Mouse (Mus musculus) B cell, adult 2 months (primary cell): ENCODE measurements around the gene Pla2g10.
"Not testable (repeated sequence)": the region's sequence is repeated elsewhere in the genome, so short reads cannot be mapped to it uniquely, and the experiment has no call there.

ENCODE experiments used
- DNase-seq, 2 experiments: peaks; one replicate each; pipeline ENCODE4 v3.0.0; 2022

Pla2g10 gene

DNA sequence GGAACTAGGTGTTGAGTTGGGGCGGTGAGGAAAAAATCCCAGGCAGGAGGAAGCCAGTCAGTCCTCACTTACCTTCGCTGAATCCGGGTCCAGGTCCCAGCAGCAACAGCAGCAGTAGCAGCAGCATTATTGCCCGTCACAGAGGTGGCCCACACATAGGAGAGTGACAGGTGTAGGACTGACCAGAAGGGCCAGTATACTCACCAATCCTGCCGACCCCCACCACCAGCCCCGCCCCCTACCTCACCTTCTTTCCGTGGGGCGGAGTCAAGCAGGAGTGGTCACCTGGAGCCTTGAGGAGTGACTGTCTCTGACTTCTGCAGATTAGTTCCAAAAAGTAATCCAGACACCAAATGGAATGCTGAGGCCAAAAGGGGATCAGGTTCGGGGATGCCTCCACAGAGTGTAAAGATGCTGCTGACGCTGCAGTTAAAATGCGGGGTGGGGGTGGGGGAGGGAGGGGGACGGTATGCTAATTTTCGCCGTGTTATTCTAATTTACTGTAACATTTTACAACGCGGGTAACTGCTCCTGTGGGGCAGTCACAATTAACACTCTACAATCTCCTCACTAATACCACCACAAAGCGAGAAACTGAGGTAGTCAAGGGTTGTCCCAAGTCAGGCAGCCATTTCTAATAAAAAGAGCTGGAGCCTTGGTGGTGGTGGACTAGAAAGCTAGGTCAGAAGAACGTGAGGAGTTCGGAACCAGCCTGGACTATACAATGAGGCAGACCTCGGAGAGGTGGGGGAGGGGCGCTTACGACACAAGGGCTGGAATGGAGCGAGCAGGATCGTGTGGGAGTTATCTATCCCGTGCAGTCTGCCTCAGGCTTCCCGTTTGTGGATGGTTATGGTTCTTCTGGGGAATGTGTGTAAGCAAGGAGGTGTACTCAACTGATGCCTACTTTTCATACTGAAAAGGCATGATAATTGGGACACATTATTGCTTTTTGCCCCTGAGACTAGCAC, at the start of gene Pla2g10:
Gene Pla2g10 (minus strand): TSS at position 699 of the 971 bp plus-strand sequence.
- no peak for DNase-seq

DNA sequence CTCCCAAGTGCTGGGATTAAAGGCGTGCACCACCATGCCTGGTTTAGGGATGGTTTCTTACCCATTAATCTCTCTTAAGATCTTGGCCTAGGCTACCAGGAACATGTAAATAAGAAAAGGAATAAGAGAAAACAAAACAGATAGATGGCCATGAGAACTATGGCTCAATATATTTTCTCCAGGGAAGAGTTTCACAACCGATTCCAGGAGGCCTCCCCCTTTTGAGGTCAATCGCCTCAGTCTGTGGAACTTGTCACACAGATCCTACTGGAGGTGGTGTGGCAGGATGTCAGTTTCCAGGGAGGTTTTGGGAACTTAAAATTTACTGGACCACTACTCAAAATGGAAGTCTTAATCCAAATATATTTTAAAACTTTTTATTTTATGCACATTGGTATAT, 43.9 kb upstream of the Pla2g10 start:
- DNase-seq = not testable (repeated sequence)

DNA sequence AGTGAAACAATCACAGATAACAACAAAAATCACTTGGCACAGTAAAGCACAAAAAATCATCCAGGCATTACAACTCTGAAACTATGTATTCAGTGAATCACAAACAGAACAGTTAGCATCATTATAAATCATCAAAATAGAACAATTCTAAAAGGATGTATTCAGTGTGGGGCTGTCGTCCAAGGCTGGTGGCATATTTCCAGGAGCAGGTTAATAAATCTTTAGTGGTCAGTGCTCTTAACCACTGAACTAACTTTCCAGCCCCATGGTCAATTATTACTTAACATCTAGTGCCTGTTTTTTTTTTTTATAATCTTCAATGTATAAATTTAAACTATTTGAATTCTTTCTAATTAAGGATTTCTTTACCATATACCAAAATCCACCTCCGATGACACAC, 43.2 kb upstream of the Pla2g10 start:
- not testable (repeated sequence) for DNase-seq

DNA sequence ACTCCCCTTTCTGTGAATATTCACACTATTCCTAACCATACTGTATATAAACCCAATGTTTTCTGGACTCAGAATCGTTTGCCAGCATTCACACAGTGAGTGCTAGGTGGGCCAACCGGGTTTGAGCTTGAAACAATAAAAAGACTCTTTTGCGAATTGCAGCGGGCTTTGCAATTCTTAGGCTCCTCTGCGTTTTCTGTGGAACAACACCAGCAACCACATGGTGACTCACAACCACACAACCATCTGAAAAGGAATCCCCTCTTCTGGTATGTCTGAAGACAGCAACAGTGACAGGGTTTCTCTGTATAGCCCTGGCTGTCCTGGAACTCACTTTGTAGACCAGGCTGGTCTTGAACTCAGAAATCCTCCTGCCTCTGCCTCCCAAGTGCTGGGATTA, 41.3 kb upstream of the Pla2g10 start:
- DNase-seq = not testable (repeated sequence)

DNA sequence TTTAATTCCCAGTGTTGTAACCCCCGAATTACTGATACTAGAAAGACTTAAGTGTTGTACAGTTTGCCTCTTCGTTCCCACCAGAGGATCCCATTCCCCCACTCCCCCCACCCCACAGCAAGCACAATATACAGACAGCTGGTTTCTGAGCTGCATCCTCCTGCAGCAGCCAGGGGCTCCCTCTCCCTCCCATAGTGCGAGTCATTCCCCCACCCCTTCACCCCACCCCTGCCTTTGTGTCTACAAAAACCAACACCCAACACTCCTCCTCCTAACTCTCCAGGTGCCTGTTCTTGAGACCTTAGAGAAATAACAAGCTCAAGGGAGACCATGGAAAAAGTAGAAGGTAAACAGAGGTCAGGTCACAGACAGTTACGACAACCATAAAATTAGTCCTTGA, 40.8 kb upstream of the Pla2g10 start:
- DNase-seq = not testable (repeated sequence)

DNA sequence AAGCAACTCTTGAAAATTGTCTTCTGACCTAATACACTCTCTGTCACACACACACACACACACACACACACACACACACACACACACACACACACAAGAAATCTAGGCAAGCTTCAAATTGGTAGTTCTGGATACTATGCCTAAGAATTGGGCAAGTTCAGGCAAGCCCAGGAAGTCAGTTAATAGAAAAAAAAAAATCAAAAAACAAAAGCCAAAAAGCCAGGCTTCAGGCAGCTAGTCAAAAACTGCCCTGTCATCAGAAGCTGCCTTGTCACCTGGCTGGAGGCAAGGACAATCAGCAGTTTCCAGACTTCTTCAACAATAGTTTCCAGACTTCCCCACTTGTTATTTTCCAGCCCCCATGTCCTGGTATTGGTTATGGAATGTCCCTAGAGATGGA, 35.6 kb upstream of the Pla2g10 start:
- DNase-seq = no peak

DNA sequence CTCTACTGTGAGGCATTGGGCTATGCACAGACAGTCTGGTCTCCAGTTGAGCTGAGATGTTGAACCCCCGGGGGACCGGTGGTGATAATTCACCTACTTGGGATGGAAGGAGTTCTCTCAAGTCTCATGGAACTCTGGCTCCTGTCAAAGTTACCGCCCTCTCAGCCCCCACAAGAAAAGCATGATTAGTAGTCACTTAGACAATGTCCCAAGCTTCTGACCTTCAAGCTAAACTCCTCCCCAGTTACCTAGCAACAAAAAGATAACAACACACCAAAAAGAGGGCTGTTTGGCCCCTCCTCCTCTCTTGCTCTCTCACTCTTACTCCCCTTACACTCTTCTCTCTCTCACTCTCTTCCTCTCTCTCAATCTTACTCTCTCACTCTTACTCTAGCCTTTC, 33.7 kb upstream of the Pla2g10 start:
- no peak for DNase-seq

DNA sequence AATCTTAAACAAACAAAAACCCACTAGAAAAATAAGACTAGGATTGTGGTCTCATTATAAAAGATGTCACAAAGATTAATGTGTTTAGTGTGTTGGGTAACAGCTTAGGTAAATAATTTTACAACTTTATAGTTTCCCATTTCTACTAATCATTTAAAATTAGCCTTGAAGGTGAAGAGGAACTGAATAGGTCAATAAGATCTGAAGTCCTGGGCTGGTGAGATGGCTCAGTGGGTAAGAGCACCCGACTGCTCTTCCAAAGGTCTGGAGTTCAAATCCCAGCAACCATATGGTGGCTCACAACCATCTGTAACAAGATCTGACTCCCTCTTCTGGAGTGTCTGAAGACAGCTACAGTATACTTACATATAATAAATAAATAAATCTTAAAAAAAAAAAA, 32.0 kb upstream of the Pla2g10 start:
- DNase-seq = not testable (repeated sequence)

DNA sequence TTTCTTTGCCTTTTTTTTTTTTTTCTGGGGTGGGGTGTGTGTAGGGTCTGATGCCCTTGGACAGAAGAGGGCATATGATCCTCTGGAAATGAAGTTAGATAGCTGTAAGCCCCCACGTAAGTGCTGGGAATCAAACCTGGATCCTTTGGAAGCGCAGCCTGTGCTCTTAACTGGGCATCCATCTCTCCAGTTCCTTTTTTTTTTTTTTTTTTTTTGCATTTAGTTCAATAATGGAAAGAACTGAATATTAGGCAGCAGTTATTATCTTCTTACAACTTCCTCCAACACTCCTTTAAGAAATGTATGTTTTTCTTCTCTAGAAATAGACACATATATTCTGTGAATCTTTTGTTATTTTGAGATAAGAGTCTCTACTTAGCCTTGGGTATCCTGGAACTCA, 27.0 kb upstream of the Pla2g10 start:
- no peak for DNase-seq

DNA sequence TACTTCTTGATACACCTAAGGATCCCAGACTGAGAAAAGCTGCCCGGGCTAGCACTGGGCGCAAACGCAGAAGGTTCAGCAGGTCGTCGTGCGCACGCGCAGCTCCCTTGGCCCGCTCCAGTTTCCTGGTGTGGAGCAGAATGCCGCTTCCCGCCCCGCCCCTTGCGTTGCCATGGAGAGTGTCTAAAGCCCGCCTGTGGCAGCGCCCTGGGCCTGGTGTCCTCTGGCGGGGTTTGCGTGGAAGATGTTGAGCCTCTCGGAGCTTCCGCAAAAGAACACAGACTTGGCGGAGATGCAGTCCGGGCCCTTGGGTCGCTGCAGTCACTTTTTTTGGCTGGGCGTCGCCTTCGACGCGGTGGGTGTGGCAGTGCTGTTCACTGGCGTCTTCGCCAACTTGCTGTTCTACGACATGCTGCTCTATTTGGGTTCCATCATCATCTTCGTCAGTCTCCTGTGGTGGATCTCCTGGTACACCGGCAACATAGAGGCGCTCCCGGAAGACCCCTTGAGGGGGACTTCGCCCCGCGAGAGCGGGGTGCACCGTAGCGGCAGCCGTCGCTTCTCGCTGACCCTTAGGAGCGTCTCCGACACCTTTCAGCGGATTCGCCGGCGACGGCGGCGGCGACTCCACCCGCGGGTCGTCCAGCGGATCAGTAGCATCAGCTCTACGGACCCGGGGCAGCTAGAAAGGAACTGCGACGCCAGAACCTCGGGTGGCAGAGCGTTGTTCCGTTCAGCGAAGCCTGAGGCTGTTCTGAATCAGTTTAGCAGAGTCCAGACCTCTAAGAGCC, 23.8 kb upstream of the Pla2g10 start:
- DNase-seq = peak; percentile 92 to 94

DNA sequence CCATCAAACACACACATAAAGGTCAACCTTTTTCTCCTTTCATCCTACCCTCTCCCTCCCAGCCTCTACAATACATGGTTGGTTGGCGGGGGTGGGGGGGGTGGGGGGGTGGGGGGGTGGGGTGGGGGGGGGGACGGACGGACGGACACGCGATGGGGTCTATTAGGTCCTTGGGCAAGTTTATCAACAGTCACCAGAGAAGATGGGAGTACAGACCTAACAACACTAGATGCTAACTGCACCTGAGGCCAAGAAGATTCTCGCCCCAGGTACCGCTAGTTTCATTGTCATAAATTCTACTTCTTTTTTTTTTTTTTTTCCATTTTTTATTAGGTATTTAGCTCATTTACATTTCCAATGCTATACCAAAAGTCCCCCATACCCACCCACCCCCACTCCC, 23.2 kb upstream of the Pla2g10 start:
- DNase-seq = no peak

DNA sequence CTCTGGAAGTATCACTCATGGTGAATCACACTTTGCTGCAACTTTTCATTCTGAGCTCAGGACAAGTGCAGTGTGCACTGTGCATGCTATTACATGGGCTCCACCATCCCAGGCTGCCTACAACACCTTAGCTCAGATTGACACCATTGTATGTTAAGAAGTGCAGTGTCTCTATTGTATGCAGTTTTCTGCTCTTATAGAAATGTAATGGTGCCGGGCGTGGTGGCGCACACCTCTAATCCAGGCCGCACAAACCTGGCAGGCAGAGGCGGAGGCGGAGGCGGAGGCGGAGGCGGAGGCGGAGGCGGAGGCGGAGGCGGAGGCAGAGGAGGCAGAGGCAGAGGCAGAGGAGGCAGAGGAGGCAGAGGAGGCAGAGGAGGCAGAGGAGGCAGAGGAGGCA, 19.8 kb upstream of the Pla2g10 start:
- no peak for DNase-seq

DNA sequence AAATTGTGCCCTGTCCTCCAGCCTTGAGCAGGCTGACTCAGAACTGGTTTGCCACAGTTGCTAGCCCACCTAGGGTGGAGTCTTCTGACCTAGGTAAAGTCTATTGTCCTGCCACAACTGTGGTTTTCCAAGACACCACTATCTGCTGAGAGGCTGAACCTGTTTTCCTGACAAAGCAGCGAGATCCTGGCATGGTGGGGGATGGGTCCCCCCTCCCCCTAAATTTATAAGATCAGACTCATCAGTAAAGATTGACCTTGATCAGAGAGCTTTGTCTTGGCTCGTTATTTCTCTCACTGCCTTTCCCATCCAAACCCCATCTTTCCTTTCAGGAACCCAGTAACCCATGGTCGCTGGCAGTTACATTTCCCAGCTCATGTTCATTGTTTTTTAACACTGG, 19.2 kb upstream of the Pla2g10 start:
- no peak for DNase-seq

DNA sequence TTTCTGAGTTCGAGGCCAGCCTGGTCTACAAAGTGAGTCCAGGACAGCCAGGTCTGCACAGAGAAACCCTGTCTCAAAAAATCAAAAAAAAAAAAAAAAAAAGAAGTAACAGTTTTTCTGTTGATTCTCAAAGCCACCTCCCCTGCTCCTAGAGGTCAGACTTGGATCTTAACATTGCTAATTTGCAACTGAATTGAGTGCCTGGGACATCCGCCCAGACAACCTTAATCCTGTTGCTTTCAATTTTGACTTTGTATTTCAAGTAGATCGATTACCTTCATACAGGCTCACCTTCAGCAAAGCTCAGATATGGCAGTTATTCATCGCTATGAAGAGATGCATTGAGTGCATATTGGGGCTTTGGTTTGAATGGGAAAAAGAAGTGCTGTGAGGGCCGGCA, 18.5 kb upstream of the Pla2g10 start:
- DNase-seq = no peak

DNA sequence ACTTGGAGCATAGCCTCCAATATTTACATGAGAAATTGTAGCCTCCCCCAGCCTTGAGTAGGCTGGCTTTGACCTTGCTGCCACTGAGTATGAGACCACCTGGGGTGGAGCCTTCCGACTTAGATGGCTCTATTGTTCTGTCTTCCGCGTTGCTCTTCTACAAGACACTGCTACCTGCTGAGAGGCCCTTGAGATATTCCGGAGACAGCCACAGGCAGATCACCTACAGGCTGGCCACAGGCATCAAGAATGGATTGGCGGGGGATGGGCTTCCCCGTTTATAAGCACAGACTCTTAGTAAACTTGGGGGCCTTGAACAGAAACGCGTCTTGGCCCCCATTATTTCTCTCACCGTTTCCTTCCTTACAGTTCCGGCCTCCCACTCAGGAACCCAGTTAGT, 18.0 kb upstream of the Pla2g10 start:
- DNase-seq = not testable (repeated sequence)

DNA sequence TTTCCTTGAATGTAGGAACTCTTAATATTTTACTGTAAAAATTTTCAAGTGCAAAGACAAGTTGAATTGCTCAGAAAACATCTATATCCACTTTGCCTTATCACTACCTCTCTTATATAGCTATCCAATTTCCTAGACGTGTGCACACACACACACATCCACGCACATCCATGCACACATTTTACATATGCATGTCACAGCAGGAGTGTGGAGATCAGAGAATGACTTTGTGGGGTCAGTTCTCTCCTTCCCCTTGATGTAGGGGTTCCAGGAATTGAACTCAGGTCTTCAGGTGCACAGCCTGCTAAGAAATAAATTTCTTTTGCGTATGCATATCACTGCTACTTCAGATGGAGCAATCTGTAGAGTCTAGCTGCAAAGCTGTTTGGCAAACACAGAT, 17.3 kb upstream of the Pla2g10 start:
- DNase-seq = no peak

DNA sequence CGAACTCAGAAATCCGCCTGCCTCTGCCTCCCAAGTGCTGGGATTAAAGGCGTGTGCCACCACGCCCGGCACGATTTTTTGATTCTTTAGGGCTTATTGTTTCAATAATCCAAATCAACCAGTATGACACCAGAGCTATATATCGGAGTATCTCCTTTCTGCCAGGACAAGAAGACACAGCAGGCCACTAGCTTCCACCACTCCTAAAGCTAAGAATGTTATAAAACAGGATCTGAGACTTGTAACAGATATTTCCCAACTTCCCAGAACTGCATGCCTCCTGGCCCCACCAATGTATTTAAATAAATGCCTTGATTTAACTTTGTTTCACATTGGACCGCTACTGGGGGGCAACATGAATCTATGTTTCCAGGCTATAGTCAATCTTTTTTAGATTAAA, 16.9 kb upstream of the Pla2g10 start:
- no peak for DNase-seq

DNA sequence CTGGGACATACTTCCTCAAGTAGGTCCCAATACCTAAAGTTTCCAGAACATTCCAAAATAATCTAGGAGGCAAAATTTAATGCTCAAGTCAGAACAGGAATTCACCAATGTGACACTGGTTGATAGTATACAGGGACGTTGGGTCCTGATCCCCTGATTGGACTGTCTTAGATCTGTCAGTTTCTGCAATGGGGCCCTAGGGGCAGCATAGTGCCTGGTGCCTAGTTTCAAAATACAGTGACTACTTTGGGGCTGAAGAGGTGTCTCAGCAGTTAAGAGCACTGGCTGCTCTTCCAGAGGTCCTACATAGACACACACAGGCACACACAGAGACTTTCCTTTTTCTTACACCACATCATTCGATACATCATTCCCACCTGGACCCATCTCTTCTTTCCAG, 10.1 kb upstream of the Pla2g10 start:
- DNase-seq = no peak

DNA sequence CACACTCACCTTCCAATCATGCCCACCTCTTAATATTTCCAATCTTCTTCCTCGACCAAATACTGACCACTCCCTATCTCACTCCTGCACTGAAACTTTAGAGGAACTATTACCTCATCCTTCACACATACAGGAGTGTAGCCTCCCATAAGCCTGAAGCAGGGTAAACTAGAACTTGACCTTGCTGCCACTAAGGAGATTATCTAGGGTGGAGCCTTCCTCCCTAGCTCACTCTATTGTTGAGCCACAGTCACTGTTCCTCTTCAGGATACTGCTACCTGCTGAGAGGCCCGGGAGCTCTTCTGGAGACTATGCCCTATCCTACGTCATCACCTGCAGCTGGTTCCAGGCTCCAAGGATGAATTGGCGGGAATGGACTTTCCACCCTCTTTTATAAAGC, 8.3 kb upstream of the Pla2g10 start:
- not testable (repeated sequence) for DNase-seq

DNA sequence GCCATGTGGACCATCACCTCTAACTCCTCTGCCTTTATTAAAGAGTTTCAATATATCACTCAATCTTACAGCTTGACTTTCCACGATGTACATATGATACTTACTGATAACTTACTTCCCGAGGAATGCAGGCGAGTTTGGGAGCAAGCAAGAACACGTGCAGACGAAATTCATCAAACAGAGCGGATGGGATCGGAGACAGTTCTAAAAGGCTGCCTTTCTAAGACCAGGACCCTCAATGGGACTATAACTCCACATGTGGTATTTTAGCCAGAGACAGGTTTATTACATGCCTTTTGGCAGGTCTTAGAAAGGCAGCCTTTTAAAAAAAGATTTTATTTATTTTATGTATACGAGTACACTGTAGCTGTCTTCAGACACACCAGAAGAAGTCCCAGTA, 5.2 kb upstream of the Pla2g10 start:
- DNase-seq = no peak

DNA sequence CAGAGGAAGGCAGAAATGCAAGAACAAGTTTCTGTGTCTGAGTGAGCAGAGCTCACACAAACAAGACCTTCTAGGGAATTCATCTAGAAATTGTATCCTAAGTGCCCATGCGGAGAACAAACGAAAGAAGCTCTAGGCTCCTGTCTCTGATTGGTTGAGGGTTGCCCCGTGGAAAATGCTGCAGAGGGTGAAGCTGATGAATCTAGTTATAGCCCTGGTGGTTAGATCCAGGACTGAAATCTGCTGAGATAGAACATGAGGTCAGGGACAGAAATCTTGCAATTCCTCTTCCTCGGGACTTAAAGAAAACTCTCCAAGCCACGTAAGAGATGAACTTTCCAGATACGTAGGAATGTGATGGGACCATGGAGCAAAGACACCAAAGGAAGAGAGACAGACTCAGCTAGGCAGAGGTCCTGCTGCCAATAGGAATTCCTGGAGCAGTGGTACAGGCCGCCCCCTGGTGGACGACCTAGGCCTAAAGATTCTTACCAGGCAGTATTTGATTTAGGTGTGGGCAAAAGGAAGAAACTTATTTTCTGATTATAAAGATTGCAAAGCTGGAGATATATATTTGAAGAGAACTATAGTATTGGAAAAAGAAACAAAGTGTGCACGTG, 2.8 kb upstream of the Pla2g10 start:
- DNase-seq = peak; percentile 78 to 81

DNA sequence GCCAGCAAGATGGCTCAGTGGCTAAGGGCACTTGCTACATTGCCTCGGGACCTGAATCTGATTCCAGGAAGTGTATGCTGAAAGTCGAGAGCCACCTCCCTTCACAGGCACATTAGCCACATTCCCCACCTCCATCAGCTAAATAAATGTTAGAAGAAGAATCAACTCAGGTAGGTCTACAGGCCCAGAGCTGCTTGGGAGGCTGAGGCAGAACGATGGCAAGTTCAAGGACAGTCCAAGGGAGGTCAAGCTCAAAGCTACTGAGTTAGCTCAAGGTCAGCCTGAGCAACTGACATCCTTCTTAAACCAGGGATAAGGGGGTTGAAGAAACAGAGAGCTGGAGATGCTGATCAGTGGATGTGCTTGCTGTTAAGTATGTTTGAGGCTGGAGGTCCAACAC, 2.0 kb upstream of the Pla2g10 start:
- no peak for DNase-seq

DNA sequence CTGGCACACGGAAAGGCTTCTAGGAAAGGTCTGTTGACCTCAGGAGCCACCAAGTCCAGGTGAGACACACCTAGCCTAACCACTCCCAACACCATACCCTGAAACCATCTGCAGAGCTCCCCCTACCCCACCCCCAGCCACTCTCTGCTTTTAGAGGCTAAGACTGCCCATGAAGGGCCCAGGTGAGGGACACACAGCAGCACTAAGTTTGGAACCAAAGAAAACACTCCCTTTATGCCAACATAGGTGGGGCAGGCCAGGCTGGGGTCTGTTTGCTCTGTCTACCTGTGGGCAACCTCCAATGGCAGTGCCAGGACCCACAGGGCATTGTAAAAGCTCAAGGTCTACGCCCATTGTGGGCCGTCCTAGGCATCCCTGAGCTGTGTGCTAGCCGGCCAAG, 1.4 kb downstream of the Pla2g10 start:
- no peak for DNase-seq
